Mouse (Mus musculus) lung, postnatal 4 days (tissue): ENCODE measurements around the gene Try5.
"Not testable (repeated sequence)": the region's sequence is repeated elsewhere in the genome, so short reads cannot be mapped to it uniquely, and the experiment has no call there.

ENCODE experiments used
- DNase-seq, 2 experiments: peaks; one replicate each; pipeline ENCODE4 v3.0.0; 2021

Gene Try5

DNA sequence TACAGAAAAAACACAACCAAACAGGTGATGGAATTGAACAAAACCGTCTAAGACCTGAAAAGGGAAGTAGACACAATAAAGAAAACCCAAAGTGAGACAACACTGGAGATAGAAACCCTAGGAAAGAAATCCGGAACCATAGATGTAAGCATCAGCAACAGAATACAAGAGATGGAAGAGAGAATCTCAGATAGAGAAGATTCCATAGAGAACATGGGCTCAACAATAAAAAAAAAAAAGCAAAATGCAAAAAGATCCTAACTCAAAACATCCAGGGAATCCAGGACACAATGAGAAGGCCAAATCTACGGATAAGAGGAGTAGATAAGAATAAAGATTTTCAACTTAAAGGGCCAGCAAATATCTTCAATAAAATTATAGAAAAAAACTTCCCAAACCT lies at the start of gene Try5:
Gene Try5 (minus strand): TSS at position 101 of the 400 bp plus-strand sequence.
- DNase-seq = not testable (repeated sequence)

DNA sequence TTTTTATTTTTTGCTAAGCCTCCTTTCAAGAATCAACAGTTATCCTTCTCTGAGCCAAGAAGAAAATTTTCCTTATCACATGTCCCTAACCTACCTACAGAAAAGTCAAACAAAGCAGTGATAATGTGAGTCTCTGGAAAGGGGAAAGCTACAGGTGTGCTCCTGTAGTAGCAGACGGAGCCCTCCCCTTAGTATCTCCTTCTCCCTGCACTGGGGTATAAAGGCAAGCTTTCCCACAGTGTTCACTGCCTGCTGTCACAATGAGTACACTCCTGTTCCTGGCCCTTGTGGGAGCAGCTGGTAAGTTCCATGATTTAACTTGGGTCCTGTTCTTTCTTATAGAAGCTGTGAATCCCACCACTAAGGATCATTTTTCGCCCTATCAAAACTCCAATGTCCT lies 37.3 kb upstream of the Try5 start, which contains the start of gene Try10:
Gene Try10 (plus strand): TSS at position 174 of the 400 bp plus-strand sequence.
- no peak for DNase-seq

DNA sequence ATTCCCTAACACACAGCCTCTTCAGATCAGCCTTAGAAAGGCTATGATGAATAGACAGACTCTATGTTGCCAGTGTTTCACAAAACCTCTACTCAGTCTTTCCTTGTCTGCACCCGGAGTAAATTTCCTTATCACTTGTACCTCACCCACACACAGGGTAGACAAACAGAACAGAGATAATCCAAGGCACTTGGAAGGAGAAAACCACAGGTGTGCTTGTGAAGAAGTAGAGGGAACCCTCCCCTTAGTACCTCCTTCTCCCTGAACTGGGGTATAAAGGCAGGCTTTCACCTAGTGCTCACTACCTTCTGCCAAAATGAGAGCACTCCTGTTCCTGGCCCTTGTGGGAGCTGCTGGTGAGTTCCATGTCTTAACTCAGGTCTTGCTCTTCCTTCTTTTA lies 14.7 kb downstream of the Try5 start, which contains the start of gene Try4:
Gene Try4 (plus strand): TSS at position 301 of the 400 bp plus-strand sequence.
- DNase-seq = no peak

DNA sequence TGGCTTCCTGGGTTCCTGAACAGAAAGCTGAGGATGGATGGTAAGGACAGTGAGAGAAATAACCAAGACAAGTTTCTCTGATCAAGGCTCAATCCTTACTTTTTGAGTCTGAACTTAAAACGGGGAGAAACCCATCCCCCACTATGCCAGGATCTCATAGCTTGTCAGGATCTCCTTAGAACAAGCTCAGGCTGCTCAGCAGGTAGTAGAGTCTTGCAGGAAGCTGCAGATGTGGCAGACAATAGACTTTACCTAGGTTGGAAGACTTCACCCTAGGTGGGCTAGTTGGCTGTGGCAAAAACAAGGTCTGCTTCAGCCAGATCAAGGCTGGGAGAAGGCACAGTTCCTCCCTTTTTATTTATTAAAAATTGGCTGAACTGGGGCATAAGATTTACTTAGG lies 18.4 kb downstream of the Try5 start:
- no peak for DNase-seq

DNA sequence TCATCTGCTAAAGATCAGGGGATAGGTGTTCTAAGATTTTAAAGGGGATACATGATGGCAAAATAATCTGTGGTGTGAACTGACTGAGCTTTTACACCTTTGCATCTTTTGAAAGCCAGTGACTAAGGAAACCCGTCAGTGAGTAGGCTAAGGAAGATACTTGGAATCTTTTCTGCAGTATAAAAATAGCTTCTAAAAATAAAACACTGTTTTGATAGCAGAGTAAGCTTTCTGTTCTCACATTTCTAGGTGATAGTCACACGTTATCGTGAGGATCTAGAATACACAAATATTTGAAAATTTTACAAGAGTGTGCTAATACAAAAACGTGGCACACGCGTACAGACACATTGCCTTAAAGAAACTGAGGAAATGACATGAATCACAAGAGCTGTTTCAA lies 50.5 kb downstream of the Try5 start:
- DNase-seq = no peak

DNA sequence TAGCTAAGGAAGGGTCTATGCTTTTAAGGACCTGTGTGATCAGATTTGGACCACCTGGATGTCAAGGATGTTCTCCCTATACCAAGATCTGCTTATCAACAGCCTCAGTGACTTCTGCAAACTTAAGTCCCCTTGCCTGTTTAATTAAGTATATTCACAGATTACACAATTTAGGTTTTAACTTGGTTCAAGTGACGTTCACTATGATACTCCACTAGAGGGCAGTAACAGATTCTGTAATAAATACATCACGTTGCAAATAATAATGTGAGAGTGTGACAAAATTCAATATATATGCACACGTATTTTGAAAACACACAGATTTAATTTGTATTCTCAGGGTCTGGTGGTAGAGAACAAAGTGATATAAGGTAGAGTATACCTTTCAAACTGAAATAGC lies 53.8 kb downstream of the Try5 start:
- no peak for DNase-seq
